Mouse (Mus musculus) heart, embryonic 15.5 days (tissue): ENCODE measurements around the gene Wdr66. TPM values are rescaled to one million over a fixed set of nuclear protein-coding genes. Genes with fewer than 3 reads are reported as not detected.

ENCODE experiments used
- ATAC-seq: fragments of 200-750 bp; cut with Nextera tagmentation; replicated peaks from 2 replicates; pipeline ENCODE4 v1.8.0; 2017; ENCODE audit warnings: low read depth, moderate TSS enrichment; ENCODE audit not compliant: insufficient number of reproducible peaks, insufficient read depth, low FRiP score
- H3K27ac ChIP-seq: fragments of 300-500 bp; sonication (generic); 2 replicates; pipeline ENCODE4 v1.5.1; 2015; ENCODE audit warnings: mild to moderate bottlenecking, inconsistent platforms
- H3K27me3 ChIP-seq: fragments of 300-500 bp; sonication (generic); 2 replicates; pipeline ENCODE4 v1.6.1; 2015; ENCODE audit warnings: inconsistent platforms
- H3K36me3 ChIP-seq: fragments of 300-500 bp; sonication (generic); 2 replicates; pipeline ENCODE4 v1.6.1; 2015; ENCODE audit warnings: mild to moderate bottlenecking, inconsistent platforms
- H3K4me1 ChIP-seq: fragments of 300-500 bp; sonication (generic); replicated peaks from 2 replicates; pipeline ENCODE4 v1.6.1; 2015; ENCODE audit warnings: inconsistent platforms
- H3K4me2 ChIP-seq: fragments of 300-500 bp; sonication (generic); 2 replicates; pipeline ENCODE4 v1.6.1; 2015; ENCODE audit warnings: inconsistent platforms, mild to moderate bottlenecking, moderate library complexity
- H3K4me3 ChIP-seq: fragments of 300-500 bp; sonication (generic); 2 replicates; pipeline ENCODE4 v1.5.1; 2015; ENCODE audit warnings: mild to moderate bottlenecking, inconsistent platforms
- H3K9ac ChIP-seq: fragments of 300-500 bp; sonication (generic); 2 replicates; pipeline ENCODE4 v1.6.1; 2015; ENCODE audit warnings: mild to moderate bottlenecking, inconsistent platforms
- H3K9me3 ChIP-seq: fragments of 300-500 bp; sonication (generic); replicated peaks from 2 replicates; pipeline ENCODE4 v1.6.1; 2016; ENCODE audit warnings: inconsistent platforms
- WGBS: fragments of 180-500 bp; shearing (Covaris S2); methylation state at CpG from one replicate; pipeline ENCODE4 v1.1.7; 2015; ENCODE audit warnings: mixed read lengths; 5-methylcytosine and 5-hydroxymethylcytosine counted together
- polyA plus RNA-seq: library from polyadenylated mRNA; unstranded; fragments of >200 nt; fragmentation: Nextera tagmentation; extraction: Ambion mirVana; gene quantifications from 2 replicates; pipeline ENCODE4 v1.2.1, GENCODE M21; 2015

The Wdr66 gene
- polyA plus RNA-seq, 1 experiment from 2014 or later, result 3.5 TPM

GRCm38 (mm10) chr5:123236426-123236825, 15.5 kb upstream of the Wdr66 start:
- H3K9me3 ChIP-seq, result no peaks in the 10 kb centered on the region
- H3K9ac ChIP-seq, result no peak overlapping the region
- H3K4me3 ChIP-seq, result no peak overlapping the region
- WGBS, result 91% methylated on average over 9 of the region's 9 CpGs
- H3K27me3 ChIP-seq, result no peaks in the 10 kb centered on the region
- peaks cover 12% of the 10 kb centered on the region for H3K4me1 ChIP-seq
- no peak overlapping the region for H3K27ac ChIP-seq
- ATAC-seq, result no peak
- H3K36me3 ChIP-seq, result peaks cover 26% of the 10 kb centered on the region; the same call in 1 of the 2 replicates
- no peak overlapping the region for H3K4me2 ChIP-seq

GRCm38 (mm10) chr5:123239501-123239900, 12.4 kb upstream of the Wdr66 start:
- Histone ChIP-seq H3K27ac (no peak overlapping the region), H3K27me3 (no peaks in the 10 kb centered on the region), H3K9me3 (no peaks in the 10 kb centered on the region), H3K4me1 (peaks cover 5% of the 10 kb centered on the region), H3K4me2 (no peak overlapping the region), H3K36me3 (peaks cover 44% of the 10 kb centered on the region), H3K4me3 (no peak overlapping the region), H3K9ac (no peak overlapping the region)
- no peak for ATAC-seq
- WGBS, result 93% methylated on average over 11 of the region's 11 CpGs

GRCm38 (mm10) chr5:123245518-123245917, 6.4 kb upstream of the Wdr66 start:
- ATAC-seq, result no peak
- H3K4me2 ChIP-seq, result no peak overlapping the region
- no peaks in the 10 kb centered on the region for H3K4me1 ChIP-seq
- no peak overlapping the region for H3K27ac ChIP-seq
- 21% methylated on average over 4 of the region's 4 CpGs for WGBS
- H3K36me3 ChIP-seq, result peaks cover 26% of the 10 kb centered on the region
- H3K9me3 ChIP-seq, result no peaks in the 10 kb centered on the region
- H3K9ac ChIP-seq, result no peak overlapping the region
- no peaks in the 10 kb centered on the region for H3K27me3 ChIP-seq
- H3K4me3 ChIP-seq, result no peak overlapping the region

GRCm38 (mm10) chr5:123251390-123251789, 512 bp upstream of the Wdr66 start:
- H3K36me3 ChIP-seq, result no peaks in the 10 kb centered on the region

GRCm38 (mm10) chr5:123256841-123257755, 5.2 kb downstream of the Wdr66 start:
- H3K9ac ChIP-seq, result no peak overlapping the region
- 25% methylated on average over 23 of the region's 23 CpGs for WGBS
- no peak overlapping the region for H3K27ac ChIP-seq

More at GRCm38 (mm10) chr5:123251390-123251789, 512 bp upstream of the Wdr66 start:
- no peaks in the 10 kb centered on the region for H3K27me3 ChIP-seq
- peaks cover 7% of the 10 kb centered on the region for H3K4me1 ChIP-seq
- ATAC-seq, result no peak
- no peak overlapping the region for H3K9ac ChIP-seq
- no peaks in the 10 kb centered on the region for H3K9me3 ChIP-seq
- WGBS, result 64% methylated on average over 8 of the region's 8 CpGs
- H3K4me2 ChIP-seq, result peak overlapping the region; percentile 62
- H3K27ac ChIP-seq, result no peak overlapping the region
- no peak overlapping the region for H3K4me3 ChIP-seq

GRCm38 (mm10) chr5:123258990-123259389, 7.1 kb downstream of the Wdr66 start:
- Histone ChIP-seq H3K36me3 (no peaks in the 10 kb centered on the region), H3K9ac (no peak overlapping the region), H3K27me3 (no peaks in the 10 kb centered on the region), H3K27ac (no peak overlapping the region), H3K4me1 (peaks cover 5% of the 10 kb centered on the region), H3K4me3 (no peak overlapping the region), H3K9me3 (no peaks in the 10 kb centered on the region), H3K4me2 (no peak overlapping the region)
- WGBS, result 57% methylated on average over 5 of the region's 5 CpGs
- ATAC-seq, result no peak

More at GRCm38 (mm10) chr5:123256841-123257755, 5.2 kb downstream of the Wdr66 start:
- peak overlapping the region; percentile 27 for H3K4me3 ChIP-seq
- peak overlapping the region; percentile 53 for H3K4me2 ChIP-seq
- no peak for ATAC-seq
- no peaks in the 10 kb centered on the region for H3K27me3 ChIP-seq
- H3K9me3 ChIP-seq, result no peaks in the 10 kb centered on the region
- H3K36me3 ChIP-seq, result no peaks in the 10 kb centered on the region
- H3K4me1 ChIP-seq, result peaks cover 7% of the 10 kb centered on the region

- Histone ChIP-seq H3K27me3 (no peaks in the 10 kb centered on the region), H3K4me1 (peaks cover 5% of the 10 kb centered on the region), H3K4me3 (no peak overlapping the region), H3K27ac (no peak overlapping the region), H3K4me2 (no peak overlapping the region), H3K9ac (no peak overlapping the region), H3K9me3 (no peaks in the 10 kb centered on the region), H3K36me3 (no peaks in the 10 kb centered on the region)
- ATAC-seq, result no peak
- 75% methylated on average over 8 of the region's 8 CpGs for WGBS
These were observed 8.8 kb downstream of the Wdr66 start for GRCm38 (mm10) chr5:123260698-123261097.

GRCm38 (mm10) chr5:123266909-123267308, 15.0 kb downstream of the Wdr66 start:
- no peak for ATAC-seq
- 79% methylated on average over 3 of the region's 3 CpGs for WGBS
- no peak overlapping the region for H3K4me3 ChIP-seq
- no peaks in the 10 kb centered on the region for H3K9me3 ChIP-seq
- H3K4me1 ChIP-seq, result no peaks in the 10 kb centered on the region
- H3K4me2 ChIP-seq, result no peak overlapping the region
- H3K36me3 ChIP-seq, result no peaks in the 10 kb centered on the region
- H3K27me3 ChIP-seq, result no peaks in the 10 kb centered on the region
- H3K9ac ChIP-seq, result no peak overlapping the region
- no peak overlapping the region for H3K27ac ChIP-seq

- 82% methylated on average over 28 of the region's 28 CpGs for WGBS
These were observed 16.9 kb downstream of the Wdr66 start for GRCm38 (mm10) chr5:123268477-123269474.

GRCm38 (mm10) chr5:123270917-123271316, 19.0 kb downstream of the Wdr66 start:
- H3K9me3 ChIP-seq, result no peaks in the 10 kb centered on the region
- no peaks in the 10 kb centered on the region for H3K36me3 ChIP-seq
- no peak overlapping the region for H3K4me3 ChIP-seq
- H3K4me2 ChIP-seq, result no peak overlapping the region
- whole genome bisulfite sequencing, result 73% methylated on average over 11 of the region's 11 CpGs
- ATAC-seq, result no peak
- H3K27ac ChIP-seq, result no peak overlapping the region
- no peaks in the 10 kb centered on the region for H3K4me1 ChIP-seq
- H3K9ac ChIP-seq, result no peak overlapping the region
- no peaks in the 10 kb centered on the region for H3K27me3 ChIP-seq

More at GRCm38 (mm10) chr5:123268477-123269474, 16.9 kb downstream of the Wdr66 start:
- Histone ChIP-seq H3K4me1 (no peaks in the 10 kb centered on the region), H3K36me3 (no peaks in the 10 kb centered on the region), H3K4me2 (no peak overlapping the region), H3K9ac (no peak overlapping the region), H3K27me3 (no peaks in the 10 kb centered on the region), H3K27ac (no peak overlapping the region), H3K9me3 (no peaks in the 10 kb centered on the region), H3K4me3 (no peak overlapping the region)
- ATAC-seq, result no peak

GRCm38 (mm10) chr5:123272927-123273326, 21.0 kb downstream of the Wdr66 start:
- Histone ChIP-seq H3K27ac (no peak overlapping the region), H3K4me2 (no peak overlapping the region), H3K9ac (no peak overlapping the region), H3K4me3 (no peak overlapping the region), H3K27me3 (no peaks in the 10 kb centered on the region), H3K9me3 (no peaks in the 10 kb centered on the region), H3K36me3 (no peaks in the 10 kb centered on the region), H3K4me1 (peaks cover 5% of the 10 kb centered on the region)
- WGBS, result 70% methylated on average over 5 of the region's 5 CpGs
- ATAC-seq, result no peak
